15 mouse cellular contexts compared by ENCODE assay signal in the genomic region with DNA sequence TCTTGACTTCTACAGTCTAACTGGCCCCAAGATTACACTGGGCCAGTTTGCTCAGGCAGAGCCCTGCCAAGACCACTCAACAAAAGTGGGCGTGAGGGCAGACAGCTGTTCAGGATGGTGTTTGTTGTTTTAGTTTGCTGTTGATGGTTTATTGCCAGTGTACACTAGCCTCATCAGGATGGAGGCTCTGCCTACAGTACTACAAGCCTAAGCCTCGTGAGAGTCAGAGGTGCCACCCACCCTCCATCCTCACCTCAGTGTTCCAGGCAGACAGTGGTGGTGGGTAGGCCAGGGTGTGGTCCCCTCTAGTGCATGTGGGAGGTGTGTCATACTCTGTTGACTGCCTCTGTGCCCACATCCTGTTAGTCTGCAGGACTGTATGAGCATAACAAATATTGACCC. TPM values are rescaled to one million over a fixed set of nuclear protein-coding genes. Genes with fewer than 3 reads are reported as not detected.
DNase-seq lines count a peak whose midpoint lies in the region; ATAC-seq lines count a peak whose summit lies in the region.
"Had no signal": no experiment of that assay in that cellular context is flagged by ENCODE, and none has a peak within 500 bp of the region (broad histone marks: within the 10 kb centered on the region; RNA-seq: fewer than 3 reads in every experiment).

No protein-coding gene starts in this region.

- H3K27ac ChIP-seq in stomach, embryonic 16.5 days (ENCODE audit: low read length), result no peak overlapping the region
- no peak overlapping the region for H3K27ac ChIP-seq in hindbrain, embryonic 14.5 days
- H3K27ac ChIP-seq: embryonic facial prominence, embryonic 12.5 days; forebrain, embryonic 12.5 days; heart, embryonic 10.5 days; layer of hippocampus, adult 2 months; limb, embryonic 15.5 days had no signal

- H3K4me1 ChIP-seq in stomach, embryonic 16.5 days (ENCODE audit: control insufficient read depth, insufficient read depth, low read length), result no peaks in the 10 kb centered on the region
- no peaks in the 10 kb centered on the region for H3K4me1 ChIP-seq in hindbrain, embryonic 14.5 days (replicated peaks; ENCODE audit: control insufficient read depth, insufficient read depth, low read length)
- H3K4me1 ChIP-seq: embryonic facial prominence, embryonic 12.5 days; forebrain, embryonic 12.5 days; limb, embryonic 15.5 days had no signal

- H3K4me2 ChIP-seq in stomach, embryonic 16.5 days (ENCODE audit: low read depth, low read length), result no peak overlapping the region
- H3K4me2 ChIP-seq in hindbrain, embryonic 14.5 days (replicated peaks), result no peak overlapping the region
- H3K4me2 ChIP-seq: embryonic facial prominence, embryonic 12.5 days; forebrain, embryonic 12.5 days; limb, embryonic 15.5 days had no signal

- 72% methylated on average over 2 of the region's 2 CpGs for WGBS in stomach, embryonic 16.5 days
- 85% methylated on average over 2 of the region's 2 CpGs for WGBS in hindbrain, embryonic 14.5 days

- ATAC-seq in activated CD4-positive, CD25-positive, alpha-beta regulatory T cell, adult 4 months, result peak; percentile 71
- ATAC-seq in stomach, embryonic 16.5 days (ENCODE audit: insufficient read depth, low FRiP score), result peak; percentile 37; the same call in 1 of the 2 replicates
- ATAC-seq in hindbrain, embryonic 14.5 days (ENCODE audit: low FRiP score), result no peak

- DNase-seq in testis, postnatal 10 days (ENCODE audit: low spot score), result peak; percentile 36
- DNase-seq in testis, postnatal 14 days (ENCODE audit: low spot score), result no peak
- DNase-seq in lung, postnatal 36 days, result peak; percentile 69
- DNase-seq in hindbrain, embryonic 14.5 days (ENCODE audit: low spot score), result no peak
- no peak for DNase-seq in embryo, embryonic 10.5 days (ENCODE audit: low spot score)
- DNase-seq: cerebellum, postnatal 10 days had no signal

- H3K9me3 ChIP-seq in stomach, embryonic 16.5 days (replicated peaks; ENCODE audit: control insufficient read depth, low read length), result no peaks in the 10 kb centered on the region
- H3K9me3 ChIP-seq in hindbrain, embryonic 14.5 days (ENCODE audit: control insufficient read depth, low read length), result no peaks in the 10 kb centered on the region
- H3K9me3 ChIP-seq: embryonic facial prominence, embryonic 12.5 days; forebrain, embryonic 12.5 days; heart, embryonic 10.5 days; limb, embryonic 15.5 days; megakaryocyte, embryonic 14.5 days had no signal

- H3K36me3 ChIP-seq in stomach, embryonic 16.5 days (ENCODE audit: control insufficient read depth, insufficient read depth, low read length), result no peaks in the 10 kb centered on the region
- H3K36me3 ChIP-seq in hindbrain, embryonic 14.5 days (replicated peaks; ENCODE audit: control insufficient read depth, insufficient read depth), result no peaks in the 10 kb centered on the region
- H3K36me3 ChIP-seq: embryonic facial prominence, embryonic 12.5 days; forebrain, embryonic 12.5 days; G1E; heart, embryonic 10.5 days; limb, embryonic 15.5 days had no signal

- no peak overlapping the region for H3K9ac ChIP-seq in stomach, embryonic 16.5 days (ENCODE audit: low read length)
- H3K9ac ChIP-seq in hindbrain, embryonic 14.5 days, result no peak overlapping the region
- H3K9ac ChIP-seq: embryonic facial prominence, embryonic 12.5 days; forebrain, embryonic 12.5 days; limb, embryonic 15.5 days had no signal

- no peaks in the 10 kb centered on the region for H3K27me3 ChIP-seq in stomach, embryonic 16.5 days (ENCODE audit: control insufficient read depth, insufficient read depth, low read length)
- no peaks in the 10 kb centered on the region for H3K27me3 ChIP-seq in hindbrain, embryonic 14.5 days (ENCODE audit: control insufficient read depth, insufficient read depth, low read length)
- H3K27me3 ChIP-seq: embryonic facial prominence, embryonic 12.5 days; forebrain, embryonic 12.5 days; limb, embryonic 15.5 days; megakaryocyte, embryonic 14.5 days had no signal

- H3K4me3 ChIP-seq in stomach, embryonic 16.5 days (replicated peaks; ENCODE audit: low read length), result no peak overlapping the region
- H3K4me3 ChIP-seq in hindbrain, embryonic 14.5 days (replicated peaks; ENCODE audit: low read length), result no peak overlapping the region
- H3K4me3 ChIP-seq: embryonic facial prominence, embryonic 12.5 days; forebrain, embryonic 12.5 days; heart, embryonic 10.5 days; layer of hippocampus, adult 2 months; limb, embryonic 15.5 days; megakaryocyte, embryonic 14.5 days had no signal

RNA-seq across cellular contexts. Expression of a gene that starts 23.0 kb away (rescaled TPM):
- 1 to 10 TPM; 3.8 to 5.4 TPM for polyA plus RNA-seq in activated CD4-positive, CD25-positive, alpha-beta regulatory T cell, adult 4 months (2017; shearing (Covaris generic))
- polyA plus RNA-seq in stomach, embryonic 16.5 days (2015; fragmentation: Nextera tagmentation; extraction: Ambion mirVana), result 7.8 and 8.8 TPM in 2 replicates
- polyA plus RNA-seq in hindbrain, embryonic 14.5 days (2014; fragmentation: Nextera tagmentation; extraction: Ambion mirVana), result 217 and 222 TPM in 2 replicates
- polyA plus RNA-seq: G1E had no signal

Comparison
In these comparisons a context has a peak if more than half of its experiments do, and no peak if none do; other contexts are left out.
1. DNase-seq: peak in testis, postnatal 10 days (single experiment) and lung, postnatal 36 days (single experiment); none in testis, postnatal 14 days (single experiment), hindbrain, embryonic 14.5 days (single experiment) and embryo, embryonic 10.5 days (single experiment).
2. RNA of a gene that starts 23.0 kb away (polyA plus RNA-seq): 217 to 222 TPM in hindbrain, embryonic 14.5 days; 7.8 to 8.8 TPM in stomach, embryonic 16.5 days and 3.8 to 5.4 TPM in activated CD4-positive, CD25-positive, alpha-beta regulatory T cell, adult 4 months; every median in the first group is over 10 times any median in the second.